Mouse (Mus musculus) c-Kit-positive CD71-negative TER-119-negative erythroid progenitor cells, embryonic 14.5 days (primary cell): ENCODE measurements around the gene Fem1a.
A peak's percentile ranks its signal among the peaks of the same experiment; 100 is the strongest.

Experiments used
- DNase-seq: peaks from one replicate; pipeline ENCODE4 v3.0.0-alpha.2; 2013; ENCODE audit warnings: low read depth

Gene Fem1a

DNA sequence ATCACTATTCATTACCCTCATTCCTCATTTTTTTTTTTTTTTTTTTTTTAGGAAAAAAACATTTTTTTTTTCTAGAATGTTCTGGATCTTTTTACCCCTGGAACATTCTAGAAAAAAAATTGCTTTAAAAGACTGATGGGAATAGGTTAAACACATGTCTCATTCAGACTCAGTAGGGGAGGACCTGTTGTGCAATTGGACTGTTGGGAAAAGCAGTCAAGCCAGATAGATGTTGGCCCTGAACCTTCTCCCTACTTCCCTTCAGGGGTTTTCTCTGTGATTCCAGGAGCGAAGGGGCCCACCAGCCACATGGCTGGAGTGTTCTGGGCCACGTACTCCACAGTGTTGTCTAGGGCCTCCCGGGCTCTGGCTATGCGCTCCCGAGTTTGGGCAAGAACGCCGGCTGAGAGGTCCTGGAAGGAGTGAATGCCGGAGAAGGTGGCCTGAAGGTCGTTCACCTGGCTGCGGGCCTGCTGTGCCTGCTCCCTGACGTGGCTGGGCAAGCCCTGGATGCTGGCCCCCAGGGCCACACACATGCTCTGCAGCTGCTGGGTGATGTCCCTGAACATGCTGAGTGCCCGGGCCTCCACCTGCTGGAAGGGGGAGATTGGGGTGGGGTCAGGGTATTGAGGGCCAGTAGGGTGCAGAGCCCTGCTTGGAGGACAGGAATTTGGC, 23.0 kb downstream of the Fem1a start:
- DNase-seq, result no peak

DNA sequence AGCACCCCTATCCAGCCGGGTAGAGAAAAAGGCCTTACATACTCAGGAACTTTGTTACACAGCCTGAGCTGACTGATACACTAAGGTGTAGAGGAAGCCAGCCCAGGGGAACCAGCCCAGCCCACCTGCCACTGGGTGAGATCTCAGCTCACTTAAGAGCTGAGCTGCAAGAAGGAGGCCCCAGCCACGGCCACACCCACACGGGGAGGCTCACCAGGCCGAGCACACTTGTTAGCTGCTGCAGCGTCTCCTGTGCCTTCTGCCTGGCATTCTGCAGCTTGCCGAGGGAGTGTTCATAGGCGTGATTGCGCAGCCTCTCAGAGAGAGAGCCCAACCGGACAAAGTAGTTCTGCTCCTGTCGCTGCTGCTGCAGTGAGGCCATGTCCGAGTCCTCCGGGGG, 24.6 kb downstream of the Fem1a start:
- DNase-seq, result no peak

DNA sequence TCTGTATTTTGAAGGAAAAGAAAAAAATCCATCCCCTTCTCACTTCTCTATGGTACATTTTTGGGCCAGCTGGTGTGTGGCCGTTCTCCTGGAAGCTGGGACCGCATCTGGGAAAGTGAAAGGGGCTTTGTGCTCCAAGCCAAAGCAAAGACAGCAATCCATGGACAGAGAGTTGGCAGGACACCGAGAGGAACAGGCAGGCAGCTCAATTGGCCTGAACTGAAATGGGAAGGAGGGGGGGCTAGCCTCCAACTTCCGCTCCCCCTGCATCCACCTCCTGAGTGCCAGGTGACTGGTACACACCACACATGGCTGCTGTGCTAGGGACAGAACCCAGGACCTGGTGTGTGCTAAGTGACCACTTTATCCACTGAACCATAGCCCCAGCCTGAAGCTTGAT, 26.2 kb downstream of the Fem1a start:
- DNase-seq, result no peak

DNA sequence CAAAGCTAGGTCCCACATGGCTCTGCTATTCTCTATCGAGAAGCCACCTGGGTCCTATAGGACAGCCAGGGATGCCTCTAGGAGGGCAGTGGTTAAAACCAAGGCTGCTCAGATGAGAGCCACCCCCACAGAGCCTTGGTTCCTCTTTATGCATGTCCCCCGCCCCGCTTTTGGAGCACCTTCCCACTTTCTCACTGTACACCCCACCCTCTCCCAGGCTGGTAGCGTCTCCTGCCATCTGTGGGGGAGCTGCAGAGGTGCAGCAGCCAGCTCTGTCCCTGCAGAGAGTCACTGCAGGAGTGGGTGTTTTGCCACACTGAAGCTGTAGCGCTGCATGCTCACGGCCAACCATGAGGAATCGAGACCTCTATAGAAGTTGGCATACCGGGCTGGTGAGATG, 26.7 kb downstream of the Fem1a start:
- DNase-seq, result no peak

DNA sequence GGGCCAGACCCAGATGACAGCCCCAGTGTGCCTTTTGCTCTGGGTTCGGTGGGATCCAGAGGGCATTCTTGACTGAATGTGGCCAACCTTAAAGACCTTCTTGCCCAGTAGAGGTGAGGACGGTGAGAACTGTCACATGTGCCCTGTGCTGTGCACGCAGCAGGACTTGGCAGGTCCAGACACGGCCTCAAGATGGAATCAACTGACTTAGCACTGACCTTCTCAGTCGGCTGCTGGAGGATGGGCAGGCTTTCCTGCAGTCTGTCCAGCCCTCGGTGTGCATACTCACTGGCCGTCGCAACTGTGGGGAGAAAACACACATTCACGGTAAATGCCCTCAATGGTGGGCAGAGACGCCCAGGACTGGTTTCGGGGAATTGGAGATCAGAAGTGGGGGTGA, 29.4 kb downstream of the Fem1a start:
- DNase-seq, result no peak

DNA sequence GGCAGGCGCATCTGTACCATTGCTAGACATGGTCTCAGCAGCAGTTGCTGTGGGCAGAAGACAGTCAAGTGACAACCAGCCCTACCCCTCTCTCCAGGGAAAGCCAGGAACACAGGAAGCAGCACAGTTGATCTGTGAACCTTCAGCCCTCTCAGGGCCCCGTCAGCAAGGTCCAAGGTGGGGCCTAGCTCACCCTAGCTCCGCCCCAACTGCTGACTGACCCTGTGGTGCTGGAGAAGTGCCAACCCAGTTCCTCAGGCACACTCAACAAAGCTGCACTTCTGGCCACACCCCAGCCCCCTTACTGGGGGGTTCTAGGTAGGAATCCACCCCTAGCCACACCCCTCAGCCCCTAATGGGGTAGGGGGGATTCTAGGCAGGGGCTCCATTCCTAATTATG, 31.2 kb downstream of the Fem1a start:
- no peak for DNase-seq

DNA sequence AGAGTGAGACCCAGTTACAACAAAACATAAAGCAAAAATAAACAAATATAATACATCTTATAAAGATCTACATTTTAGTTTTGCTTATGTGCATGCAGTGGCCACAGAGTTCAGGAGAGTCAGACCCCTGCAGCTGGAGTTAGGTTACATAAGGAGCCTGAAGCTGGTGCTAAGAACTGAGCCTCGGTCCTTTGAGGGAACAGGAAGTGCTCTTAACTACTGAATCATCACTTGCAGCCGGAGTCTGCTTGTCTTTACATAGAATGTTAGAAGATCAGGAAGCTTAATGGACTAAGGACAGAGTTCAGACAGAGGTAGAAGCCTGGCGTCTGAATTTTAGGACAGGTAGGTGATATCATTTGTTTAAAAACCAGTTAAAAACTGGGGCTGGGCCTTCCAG, 32.3 kb downstream of the Fem1a start:
- no peak for DNase-seq

DNA sequence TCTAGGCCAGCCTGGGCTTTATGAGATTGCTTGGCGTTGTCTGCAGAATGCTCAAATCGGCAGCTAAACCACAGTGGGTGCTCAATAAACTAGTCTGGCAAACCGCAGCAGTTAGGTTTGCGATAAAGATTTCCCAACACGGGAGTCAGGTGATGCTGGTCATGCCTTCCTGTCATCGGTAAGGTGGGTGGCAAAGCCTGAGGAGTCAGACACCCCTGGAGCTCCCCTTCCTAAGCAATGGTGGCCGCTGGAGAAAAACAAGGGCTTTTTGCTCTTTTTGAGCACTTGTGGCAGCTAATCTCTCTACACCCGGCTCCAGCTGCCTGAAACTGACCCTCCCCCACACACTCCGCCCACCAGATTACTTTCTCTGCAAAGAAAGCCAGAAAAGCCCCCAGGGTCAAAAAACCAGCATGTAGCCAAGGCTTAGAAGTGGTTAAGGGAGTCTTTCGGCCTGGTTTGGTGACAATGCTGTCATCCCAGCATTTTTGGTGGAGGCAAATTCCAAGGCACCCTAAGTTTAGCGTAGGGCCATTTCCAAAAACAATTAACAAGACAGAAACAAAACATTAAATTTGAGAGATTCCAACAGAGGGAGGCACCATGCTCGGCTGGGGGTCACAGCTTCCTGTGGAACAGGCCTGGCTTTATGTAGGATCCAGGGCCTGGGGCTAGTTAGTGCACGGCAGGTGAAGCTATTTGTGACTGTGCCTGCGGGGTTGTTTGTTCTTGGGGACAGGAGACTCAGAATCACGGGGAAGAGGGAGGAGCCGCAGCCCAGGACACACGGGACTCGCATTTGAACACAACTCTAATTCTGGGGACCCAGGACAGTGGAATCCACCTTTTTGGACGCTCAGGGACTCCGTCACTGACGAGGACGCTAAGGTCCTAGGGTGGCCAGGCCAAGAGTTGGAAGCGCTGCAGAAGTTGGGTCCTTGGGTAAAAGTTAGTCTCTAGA, 33.0 kb downstream of the Fem1a start:
- DNase-seq, result no peak

DNA sequence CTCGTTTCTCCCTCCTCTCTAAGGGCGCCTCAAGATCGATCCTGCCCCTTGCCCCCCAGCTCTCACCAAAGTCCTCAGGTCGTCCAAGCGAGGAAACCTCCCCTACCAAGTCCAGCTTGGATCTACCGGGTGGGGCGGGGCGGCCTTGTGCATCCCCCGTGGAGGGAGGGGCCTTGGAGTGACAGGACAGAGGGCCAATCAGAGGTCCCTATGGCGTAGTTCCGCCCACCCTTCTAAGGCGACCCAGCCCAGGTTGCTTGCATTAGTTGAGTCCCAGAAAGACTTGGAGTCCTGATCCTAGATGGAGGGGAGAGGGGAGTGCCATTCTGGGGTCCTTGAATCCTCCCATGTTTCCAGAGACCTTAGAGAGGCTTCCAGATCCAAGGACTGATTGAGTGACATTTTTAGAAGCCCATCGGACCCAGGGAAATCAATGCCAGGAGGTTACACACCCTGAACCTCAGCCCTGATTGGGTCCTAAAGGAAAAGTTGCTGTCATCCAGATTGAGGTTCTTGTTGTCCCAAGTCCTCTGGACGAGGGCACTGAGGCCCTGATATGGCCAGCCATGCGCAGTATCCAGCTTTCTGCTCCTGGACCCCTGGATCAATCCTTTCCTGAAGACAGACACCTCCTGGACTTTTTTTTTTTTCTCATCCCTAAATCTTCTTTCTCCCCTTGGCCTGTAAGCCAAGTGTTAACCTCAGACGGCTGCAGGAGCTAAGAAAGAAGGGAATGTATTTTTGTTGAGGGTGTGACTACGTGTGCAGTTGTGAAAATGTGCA, 34.0 kb downstream of the Fem1a start:
- DNase-seq, result peak; percentile 88

DNA sequence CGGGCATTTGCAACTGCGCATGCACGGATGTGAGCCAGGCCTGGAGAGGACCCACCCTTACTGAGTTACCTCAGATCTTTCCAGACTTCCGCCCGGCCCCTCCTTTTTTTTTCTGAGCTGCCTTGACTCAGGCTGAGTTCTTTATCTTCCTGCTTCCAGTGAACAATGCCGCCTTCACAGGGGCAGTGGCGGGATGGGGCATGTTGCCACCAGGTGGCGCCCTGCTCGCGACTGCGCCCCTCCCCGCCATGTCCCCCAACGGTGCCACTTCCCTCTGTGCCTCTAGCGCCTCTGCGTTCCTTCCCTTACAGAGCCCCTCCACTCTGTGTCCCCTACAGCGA, 34.5 kb downstream of the Fem1a start:
- DNase-seq, result peak; percentile 85

DNA sequence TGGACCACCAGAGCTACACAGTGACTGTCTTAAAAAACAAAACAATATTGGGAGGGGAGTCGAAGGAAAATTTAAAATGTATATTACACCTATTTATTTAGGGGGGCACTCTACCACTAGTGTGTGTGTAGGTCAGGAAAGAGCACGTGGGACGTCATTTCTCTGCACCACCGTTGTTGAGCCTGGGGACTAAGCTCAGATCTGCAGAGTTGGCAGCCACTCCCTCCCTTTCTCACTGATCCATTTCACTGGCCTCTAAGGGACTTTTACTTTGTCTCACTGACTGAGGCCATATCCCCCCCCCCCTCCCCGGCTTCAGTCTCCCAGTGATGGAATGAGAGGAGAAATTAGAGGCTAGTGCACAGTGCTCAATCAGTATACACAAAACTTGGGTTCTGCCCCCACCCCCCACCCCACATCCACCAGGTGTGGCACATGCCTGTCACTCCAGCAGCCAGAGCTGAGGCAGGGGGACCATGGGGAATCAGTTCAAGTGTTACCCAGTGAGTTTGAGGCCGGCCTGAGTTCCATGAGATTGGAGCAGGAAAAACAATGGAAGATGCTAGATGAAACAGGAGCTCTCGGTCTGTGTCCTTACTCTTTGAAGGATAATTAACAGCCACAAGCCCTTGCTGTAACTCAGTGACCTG, 35.3 kb downstream of the Fem1a start:
- no peak for DNase-seq

DNA sequence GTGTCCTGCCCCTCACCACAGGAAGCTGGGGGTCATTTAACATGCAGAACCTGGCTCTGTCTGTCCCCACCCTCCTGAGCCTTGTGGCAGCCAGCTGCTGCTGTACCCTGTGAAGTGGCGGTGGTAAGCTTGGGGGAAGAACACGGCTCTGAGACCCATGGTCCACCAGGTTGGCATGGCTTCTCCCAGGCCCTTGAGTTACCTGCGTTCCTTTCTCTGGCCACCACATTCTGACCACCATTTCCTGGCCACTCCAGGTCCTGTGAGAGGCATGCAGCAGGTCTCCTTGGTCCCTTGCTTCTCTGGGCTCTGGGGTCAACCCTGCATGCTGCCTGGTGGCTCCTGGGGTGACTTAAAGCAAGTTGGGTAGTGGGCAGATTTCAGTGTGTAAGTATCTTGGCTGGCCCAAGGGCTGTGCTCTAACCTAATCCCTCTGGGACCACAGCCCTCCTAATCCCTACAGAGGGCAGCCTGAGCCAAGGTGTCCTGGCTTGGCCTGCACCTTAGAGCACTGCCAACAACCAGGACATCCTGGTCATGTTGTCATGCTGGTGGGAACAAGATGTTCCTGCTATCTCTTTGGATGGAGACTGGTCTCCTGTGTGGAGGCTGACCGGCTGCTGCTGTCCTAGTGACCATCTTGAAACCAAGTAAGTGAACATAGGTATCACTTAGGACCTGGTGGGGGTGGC, 36.1 kb downstream of the Fem1a start, which contains the start of gene Plin3:
Gene Plin3 (minus strand): TSS at position 343 of the 692 bp plus-strand sequence.
- DNase-seq, result no peak

DNA sequence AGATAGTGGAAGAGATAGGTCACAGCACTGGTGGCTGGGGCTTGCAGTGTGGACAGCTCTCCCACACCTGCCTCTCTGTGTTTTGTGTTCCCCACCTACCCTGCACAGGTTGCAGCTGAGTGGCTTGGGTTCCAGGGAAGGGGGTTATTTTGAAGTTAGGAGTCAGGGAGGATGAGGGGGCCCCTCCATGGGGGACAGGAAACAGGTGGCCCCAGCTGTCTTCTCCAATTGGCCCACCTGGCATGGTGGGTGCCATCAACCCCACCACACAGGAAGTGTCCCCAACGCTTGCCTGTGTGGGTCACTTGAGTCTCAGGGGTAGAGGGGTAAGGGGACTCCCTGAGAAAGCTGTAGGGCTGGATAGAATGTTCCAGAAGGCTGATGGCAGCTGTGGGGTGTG, 36.7 kb downstream of the Fem1a start:
- DNase-seq, result no peak

DNA sequence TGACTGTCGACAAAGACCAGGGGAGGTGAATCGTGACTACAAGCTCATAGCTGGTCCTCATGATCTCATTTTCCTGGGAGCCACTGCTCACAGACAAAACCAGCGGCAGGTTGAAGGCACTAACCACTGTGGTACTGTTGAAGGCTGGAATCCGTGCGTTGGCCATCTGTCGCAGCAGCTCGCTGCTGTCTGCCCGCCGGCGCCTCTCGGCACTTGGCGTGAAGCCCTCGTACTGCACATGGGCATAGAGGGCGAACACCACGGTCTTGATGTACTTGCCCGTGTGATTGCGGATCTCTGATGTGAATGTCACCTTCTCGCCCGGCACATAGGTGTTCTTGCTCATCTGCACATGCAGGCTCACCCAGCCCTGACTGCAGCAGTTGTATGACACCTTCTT, 37.6 kb downstream of the Fem1a start:
- DNase-seq, result no peak

DNA sequence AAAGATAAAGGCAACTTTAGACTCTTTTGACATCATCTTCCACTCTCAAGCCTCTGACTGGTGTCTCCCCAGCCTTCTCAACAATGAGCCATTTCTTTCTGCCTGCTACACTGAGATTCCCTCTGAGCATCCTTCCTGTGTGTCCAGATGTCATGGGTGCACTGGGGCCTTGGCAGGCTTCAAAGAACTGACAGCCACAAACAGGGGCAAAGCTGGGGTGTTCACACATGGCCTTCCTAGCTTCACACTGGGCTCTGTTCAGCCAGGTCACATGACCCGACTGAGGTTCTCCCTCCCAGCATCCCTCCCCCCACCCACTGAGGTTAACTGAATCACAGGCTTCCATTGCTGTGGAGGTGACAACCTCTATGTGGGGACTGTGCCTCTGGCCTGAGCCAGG, 39.6 kb downstream of the Fem1a start:
- no peak for DNase-seq

DNA sequence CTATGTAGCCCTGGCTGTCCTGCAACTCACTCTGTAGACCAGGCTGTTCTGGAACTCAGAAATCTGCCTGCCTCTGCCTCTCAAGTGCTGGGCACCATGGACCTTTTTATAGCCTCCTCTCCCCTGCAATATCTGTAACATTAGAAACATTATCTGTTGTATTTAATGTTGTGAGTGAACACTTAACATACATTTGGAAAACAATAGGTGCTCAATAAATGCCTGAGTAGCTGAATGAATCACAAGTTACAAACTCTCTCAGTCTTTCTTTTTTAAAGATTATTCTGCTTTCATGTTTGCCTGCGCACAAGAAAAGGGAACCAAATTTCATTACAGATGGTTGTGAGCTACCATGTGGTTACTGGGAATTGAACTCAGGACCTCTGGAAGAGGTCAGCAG, 41.6 kb downstream of the Fem1a start:
- no peak for DNase-seq

DNA sequence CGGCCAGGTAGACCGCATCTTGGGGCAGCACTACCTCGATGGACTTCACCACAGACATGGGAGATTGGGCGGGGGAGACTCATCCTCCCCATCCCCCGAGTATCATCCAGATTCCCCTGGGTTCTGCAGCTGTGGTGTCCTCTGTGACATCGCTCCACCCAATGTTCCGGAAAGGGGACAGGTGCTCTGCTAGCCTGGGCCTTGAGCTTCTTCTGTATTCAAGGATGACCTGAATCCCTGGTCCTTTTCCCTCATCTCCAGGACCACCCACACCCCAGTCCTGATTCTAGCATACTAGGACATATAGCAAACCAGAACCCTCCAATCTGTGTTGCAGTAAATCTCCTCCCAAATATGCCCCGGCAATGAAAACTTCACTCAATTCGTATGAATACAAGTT, 43.6 kb downstream of the Fem1a start, which contains the start of gene Arrdc5:
Gene Arrdc5 (minus strand): TSS at position 101 of the 400 bp plus-strand sequence.
- no peak for DNase-seq

DNA sequence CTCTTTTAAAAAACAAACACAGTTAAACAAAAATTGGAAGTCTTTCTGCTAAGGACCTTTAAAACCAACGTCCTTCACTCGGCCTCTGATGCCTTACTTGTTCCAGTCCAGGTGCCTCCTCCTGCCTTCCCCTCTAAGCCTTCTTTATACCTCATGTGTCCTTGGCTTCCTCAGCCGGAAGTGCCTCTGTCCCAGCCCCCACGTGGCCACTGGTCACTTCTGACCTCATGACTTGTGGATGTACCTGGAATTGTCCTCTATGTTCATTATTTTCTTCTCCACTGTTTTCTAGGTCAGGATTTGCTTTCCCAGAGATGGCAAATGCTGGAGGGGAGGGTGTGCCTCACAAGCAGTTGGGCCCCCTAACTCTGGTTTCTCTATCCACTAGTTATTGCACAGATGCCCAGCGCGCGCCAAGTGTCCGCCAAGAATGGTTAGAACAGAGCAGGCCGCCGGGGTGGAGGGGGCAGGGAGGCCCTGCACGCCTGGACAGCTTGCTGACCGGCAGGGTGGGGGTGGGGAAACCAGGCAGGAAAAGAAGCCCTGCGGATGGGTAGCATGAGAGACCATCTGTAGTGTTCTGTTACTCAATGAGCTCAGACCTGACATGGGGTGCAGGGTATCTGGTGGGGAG, 45.9 kb downstream of the Fem1a start:
- DNase-seq, result no peak

DNA sequence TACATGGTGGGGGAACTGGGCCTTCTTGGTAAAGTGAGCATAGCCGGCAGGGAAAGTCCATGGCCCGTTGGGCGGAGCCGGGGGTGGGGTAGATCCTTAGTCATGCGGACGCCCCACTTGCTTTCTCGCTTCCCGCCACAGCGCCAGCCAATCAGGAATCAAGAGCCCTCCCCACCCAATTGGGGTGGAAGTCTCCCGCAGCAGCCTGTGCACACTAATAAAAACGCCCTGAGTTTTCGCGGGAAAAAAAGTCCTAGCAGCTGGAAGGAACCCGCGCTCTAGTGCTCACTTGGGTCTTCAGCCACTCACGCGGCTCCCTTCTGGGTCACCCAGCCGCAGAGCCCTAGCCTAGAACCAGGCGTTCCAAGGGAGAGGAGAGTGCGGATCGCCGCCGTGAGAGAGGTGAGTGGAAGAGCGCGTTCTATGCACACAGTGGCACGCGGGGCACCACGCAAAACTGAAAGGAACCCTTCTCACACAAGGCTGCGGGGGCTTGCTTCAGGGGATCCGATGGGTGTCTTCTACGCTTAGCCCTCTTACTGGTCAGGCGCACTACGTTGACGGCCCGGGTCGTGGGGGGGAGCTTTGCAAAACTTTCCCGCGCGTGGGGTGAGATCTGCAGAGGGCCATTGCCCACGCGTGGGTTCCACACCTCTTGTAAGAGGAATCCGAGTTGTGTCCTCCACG, 46.7 kb downstream of the Fem1a start, which contains the start of gene Uhrf1:
Gene Uhrf1 (plus strand): TSS at position 162 of the 687 bp plus-strand sequence.
- DNase-seq, result peak; percentile 95
